Mouse (Mus musculus): ENCODE results near the gene Cabin1.

The Cabin1 gene

DNA sequence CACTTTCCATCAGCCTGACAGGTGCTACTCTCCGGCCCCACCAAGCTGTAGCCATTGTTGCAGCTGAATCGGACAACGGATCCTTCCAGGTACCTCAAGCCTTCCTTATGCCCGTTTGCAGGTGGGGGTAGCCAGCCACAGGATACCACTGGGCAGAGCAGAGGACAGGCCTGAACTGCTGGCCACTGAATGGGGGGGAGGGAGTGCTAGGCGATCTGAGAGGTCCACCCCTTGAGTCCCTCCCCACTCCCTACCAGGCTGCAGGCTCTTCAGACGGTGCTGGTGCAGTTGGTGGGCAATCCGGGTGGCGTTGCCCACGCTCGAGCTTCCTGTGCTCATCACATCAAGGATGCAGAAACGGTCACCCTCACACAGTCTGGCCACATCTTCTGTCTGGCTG lies 126.4 kb downstream of the Cabin1 start:
- WGBS: 94% methylated on average over 11 of the region's 11 CpGs

DNA sequence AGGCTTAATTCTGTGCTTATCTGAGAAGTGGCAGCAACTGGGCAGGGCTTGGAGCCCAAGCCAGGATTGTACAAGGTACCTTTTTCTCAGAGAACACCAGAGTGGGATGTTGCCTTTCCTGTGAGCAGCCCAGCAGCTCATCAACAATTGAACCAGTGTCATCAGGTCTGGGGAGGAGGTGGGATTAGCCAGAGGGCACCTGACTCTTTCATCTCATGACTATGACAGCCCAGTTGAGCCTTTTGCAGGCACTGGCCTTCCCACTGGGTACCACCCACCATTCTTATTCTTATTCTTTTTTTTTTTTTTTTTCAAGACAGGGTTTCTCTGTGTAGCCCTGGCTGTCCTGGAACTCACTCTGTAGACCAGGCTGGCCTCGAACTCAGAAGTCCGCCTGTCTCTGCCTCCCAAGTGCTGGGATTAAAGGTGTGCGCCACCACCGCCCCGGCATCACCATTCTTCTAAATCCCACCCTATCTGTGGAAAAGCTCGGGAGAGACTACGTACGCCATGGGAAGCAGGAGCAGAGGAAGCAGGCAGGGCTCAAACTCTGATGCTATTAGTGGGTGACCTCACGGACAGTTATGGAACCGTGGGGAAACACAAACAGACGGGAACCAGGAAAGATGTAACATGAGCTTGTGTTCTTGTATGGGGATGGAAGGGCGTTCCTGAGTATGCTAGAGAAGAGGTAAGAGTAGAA lies 127.9 kb downstream of the Cabin1 start:
- WGBS: 93% methylated on average over 12 of the region's 12 CpGs

DNA sequence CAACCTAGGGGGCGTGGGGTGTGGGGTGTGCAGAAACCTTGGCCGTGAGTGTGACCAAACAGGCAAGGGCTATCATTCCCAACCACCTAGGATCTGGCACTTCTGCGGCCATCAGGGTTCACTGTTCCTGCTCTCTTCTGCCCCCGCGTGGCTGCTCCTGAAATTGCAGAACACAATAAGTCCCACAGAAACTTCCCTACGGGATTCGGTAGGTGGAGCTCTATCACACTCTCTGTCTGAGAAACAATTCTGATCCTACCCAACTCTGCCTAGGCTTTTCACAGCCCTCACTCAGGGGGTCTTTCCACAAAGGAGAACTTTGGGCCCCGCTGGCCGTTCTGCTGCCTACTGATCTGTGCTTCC lies 128.5 kb downstream of the Cabin1 start:
- 6% methylated on average over 9 of the region's 9 CpGs for WGBS

DNA sequence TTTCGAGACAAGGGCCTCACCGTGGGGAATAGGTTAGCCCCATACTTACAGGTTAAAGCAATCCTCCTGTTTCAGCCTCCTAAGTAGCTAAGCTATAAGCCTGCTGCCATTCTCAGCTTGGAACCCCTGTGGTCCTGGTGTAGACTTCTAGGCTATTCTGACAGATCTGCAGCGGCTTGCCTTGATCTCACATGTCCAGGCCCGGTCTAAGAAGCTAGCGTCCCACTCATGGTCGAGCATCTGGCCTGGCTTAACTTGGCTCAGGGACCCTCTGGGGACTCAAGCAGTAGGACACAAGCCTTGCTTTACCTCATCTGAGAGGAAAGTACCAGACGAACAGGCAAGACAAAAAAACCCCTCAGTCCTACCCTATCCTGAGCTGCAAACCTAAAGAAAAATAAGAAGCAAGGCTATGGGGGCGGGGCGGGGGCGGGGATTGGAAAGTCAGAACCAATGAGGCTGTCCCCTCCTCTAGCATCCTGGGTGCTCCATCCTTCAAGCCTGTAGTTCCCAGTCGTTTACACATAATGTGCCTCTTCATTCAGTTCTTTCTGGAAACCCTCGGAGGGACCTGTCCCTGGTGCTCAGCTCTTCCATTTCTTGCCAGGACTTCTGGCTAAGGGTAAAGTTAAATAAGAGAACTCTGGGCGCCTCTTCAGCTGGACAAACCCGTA lies 129.0 kb downstream of the Cabin1 start:
- WGBS: 74% methylated on average over 14 of the region's 14 CpGs

DNA sequence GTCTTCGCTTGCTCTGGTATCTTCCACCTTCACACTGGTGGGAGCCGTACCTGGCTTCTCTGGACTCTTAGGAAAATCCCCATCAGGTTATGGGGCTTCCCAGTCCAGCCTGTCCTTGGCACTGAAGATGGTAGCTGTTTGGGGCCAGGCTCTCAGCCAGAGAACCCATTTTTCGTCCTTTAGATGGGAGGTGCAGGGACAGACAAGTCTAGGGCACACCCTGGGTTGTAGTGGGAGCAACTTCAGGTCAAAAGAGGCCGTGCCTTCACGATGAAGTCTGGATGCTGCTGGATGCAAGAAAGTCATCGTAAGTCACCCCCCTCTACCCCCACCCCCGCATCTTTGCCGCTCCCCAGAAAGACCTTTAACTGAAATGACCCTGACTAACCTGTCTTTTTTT lies 129.5 kb downstream of the Cabin1 start:
- WGBS: 97% methylated on average over 8 of the region's 8 CpGs

DNA sequence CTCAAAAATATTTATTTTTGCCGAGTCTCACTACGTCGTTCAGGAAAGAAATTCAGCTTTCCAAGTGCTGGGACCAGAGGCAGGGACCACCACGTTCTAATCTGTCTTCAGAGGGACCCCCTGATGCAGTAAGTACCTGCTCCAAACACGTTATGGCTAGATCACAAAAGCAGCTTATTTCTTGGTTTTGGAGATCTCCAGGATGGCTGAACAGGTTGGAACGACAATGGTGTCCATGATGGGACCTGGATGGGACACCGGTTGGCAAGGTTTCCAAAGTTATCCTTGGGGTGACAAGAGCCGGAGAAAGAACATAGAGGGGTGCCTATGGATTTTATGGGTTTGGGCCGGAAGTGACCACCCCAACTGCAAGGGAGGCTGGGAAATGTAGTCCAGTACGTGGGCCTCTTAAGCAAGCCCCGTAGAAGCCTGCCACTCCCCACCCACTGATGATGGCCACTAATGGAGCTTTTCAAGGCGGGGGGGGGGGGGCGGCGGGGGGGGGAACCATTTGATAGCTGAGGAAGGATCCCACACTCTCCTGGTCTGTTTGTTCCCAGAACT lies 130.5 kb downstream of the Cabin1 start:
- 75% methylated on average over 14 of the region's 14 CpGs for WGBS

DNA sequence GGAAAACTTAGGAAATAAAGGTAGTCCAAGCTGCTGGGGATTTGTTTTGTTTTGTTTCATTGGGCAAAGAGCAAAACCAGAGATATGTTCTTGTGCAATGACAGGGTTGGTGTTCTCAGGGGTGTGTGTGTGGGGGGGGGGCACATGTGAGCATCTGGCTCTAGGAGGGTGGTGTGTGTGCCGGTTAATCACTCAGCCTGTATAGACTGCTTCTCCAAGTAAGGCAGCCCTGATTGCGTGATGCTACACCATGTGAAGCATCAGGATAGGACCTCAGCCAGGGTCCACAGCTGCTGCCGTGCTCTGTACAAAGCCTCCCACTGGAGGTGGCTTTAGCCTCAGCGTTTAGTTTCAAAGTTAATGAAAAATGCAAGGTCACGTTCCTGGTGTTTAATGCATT lies 131.1 kb downstream of the Cabin1 start:
- WGBS: 73% methylated on average over 5 of the region's 5 CpGs

DNA sequence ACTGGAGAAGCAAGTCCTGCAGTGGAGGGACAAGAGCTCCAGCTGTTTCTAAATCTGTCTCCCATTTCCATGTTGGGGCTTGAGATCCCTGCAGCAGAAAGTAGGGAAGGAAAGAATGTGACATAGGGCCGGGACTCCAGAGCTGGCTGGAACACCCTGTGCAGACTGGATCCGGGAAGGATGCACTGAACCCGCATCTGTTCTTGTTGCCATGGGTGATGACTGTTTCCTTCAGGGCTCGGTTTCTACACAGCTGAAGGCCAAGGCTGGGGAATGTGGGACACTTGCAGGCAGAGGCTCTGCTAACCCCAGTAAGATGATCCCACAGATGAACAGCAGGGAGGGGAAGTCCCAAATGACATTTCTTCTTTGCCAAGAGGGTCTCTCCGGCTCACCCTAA lies 131.5 kb downstream of the Cabin1 start:
- 23% methylated on average over 5 of the region's 5 CpGs for WGBS

DNA sequence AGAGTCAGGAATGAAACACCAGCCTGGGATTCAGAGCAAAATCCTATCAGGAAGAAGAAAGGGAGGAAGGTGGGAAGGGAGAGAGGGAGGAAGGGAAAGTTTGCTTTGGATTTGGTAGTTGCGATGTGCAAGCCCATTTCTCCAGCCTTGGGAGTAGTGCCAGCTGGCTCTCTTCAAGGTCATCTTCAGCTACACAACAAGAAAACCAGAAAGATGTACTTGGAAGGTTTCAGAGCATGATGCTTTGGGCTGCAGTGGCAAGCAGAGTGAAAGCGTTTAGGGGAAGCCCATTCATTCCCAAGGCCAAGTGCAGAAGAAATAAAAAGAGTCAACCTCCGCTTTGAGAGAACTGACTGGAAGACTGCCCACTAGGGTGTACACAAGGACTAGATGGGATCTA lies 136.7 kb downstream of the Cabin1 start:
- WGBS: 61% methylated on average over 3 of the region's 3 CpGs

DNA sequence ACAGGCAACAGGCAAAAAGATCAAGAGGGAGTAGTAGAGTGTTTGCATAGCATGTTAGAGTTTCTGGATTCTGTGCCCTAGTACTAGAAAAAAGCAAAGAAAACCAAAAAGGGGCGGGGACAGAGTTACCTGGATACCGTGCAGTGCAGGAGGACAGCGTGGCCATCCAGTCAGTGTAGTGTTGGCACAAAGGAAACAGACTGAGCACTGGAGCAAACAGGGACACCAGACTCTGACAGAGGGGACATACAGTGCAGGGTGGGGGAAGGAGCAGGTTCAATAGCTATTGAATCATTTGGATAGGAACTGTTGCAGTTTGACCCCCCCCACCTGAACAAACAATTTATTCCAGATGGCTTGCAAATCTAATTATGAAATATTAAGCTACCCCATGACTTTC lies 137.2 kb downstream of the Cabin1 start:
- 67% methylated on average over 3 of the region's 3 CpGs for WGBS

DNA sequence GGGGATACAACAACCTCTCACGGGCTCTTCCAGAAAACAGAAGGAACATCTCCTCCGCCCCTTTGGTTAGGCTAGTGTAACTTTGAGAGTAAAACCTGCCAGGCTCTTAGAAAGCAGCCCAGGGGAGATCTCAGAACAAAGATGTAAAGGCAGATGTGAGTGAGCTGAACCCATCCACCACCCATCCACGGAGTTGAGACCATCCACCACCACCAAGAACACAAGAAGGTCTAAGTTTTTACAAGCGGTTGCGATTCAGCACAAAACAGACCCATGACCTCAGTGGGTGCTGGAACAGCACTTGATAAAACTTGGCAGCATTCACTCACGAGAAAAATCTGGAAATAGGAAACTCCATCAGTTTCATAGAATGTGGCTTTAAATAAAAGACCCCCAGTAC lies 138.2 kb downstream of the Cabin1 start:
- WGBS: 62% methylated on average over 6 of the region's 6 CpGs

DNA sequence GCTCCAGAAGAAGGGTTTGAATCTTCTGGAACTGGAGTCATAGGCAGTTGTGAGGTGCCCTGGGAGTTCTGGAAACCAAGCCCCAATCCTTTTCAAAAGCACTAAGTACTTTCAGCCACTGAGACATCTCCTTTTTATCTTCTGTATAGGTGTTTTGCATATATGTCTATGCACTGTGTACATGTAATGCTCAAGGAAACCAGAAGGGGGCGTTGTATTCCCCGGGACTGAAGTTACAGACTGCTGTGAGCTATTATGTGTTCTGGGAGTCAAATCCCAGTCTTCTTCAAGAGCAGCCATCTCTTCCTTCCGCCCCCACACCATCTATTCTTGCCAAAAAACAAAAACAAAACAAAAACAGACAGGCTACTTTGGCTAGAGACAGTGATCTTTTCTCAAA lies 143.3 kb downstream of the Cabin1 start:
- 40% methylated on average over 3 of the region's 3 CpGs for WGBS

DNA sequence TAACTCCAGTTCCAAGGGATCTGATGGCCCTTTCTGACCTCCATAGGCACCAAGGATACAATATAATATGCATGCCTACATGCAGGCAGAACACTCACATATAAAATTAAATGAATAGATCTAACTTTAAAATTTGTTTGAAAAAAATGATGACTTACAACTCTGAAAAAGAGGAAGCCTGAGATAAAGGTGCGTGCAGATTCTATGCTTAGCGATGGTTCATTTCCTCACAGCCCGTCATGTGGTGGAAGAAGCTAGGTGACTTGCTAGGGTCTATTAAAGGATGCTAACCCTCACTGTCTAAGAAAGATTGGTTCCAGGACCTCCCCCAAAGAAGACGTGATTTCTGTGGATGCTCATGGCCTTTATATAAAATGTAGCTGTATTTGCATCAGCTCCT lies 148.1 kb downstream of the Cabin1 start:
- 88% methylated on average over 4 of the region's 4 CpGs for WGBS

DNA sequence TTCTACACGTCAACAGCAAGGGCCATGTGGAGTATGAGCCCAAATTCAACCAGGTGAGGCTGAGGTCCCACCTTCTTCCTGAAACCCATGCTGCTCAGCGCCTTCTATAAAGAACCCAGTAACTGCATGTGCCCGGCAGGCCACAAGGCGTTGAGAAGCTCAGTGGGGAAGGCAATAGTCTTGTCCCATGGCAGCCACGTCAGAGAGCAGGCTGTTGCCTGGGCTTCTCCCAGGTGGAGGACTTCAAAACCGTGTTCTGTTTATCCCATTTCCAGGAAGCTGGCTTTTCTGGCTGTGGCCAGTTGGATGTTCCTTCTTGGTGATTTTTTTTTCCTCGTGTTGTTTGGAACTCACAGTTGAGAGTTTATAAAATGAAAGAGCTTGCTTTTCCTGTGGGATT lies 153.7 kb downstream of the Cabin1 start:
- WGBS: 81% methylated on average over 7 of the region's 7 CpGs

DNA sequence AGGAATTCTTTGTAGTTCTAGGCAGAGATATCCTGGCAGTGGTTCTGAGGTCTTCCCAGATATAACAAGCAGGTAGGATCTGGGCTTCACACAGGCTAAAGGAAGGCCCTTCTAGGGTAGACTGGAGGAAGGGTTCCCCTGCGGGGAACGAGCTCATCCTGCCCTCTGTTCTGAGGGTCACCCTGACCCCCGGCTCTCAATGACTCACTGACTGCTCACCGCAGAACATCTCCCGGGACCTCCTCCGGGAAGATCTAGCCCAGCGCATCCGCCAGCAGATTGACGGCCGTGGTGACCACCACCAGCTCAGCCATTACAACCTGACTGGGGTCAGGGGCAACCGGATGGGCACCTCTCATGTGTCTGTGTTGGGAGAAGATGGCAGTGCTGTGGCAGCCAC lies 155.2 kb downstream of the Cabin1 start:
- WGBS: 95% methylated on average over 11 of the region's 11 CpGs

DNA sequence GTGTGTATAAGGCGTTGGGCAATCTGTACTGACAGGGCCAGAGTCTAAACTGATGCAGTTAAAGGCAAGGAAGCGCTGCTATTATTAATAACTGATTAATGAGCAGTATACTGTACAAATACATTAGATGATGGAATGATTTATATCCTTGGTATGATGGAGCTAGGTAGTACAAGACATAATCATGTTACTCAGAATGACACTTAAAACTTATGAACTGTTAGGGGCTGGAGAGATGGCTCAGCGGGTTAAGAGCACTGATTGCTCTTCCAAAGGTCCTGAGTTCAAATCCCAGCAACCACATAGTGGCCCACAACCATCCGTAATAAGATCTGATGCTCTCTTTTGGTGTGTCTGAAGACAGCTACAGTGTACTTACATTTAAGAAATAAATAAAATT lies 156.9 kb downstream of the Cabin1 start:
- 93% methylated on average over 4 of the region's 4 CpGs for WGBS

DNA sequence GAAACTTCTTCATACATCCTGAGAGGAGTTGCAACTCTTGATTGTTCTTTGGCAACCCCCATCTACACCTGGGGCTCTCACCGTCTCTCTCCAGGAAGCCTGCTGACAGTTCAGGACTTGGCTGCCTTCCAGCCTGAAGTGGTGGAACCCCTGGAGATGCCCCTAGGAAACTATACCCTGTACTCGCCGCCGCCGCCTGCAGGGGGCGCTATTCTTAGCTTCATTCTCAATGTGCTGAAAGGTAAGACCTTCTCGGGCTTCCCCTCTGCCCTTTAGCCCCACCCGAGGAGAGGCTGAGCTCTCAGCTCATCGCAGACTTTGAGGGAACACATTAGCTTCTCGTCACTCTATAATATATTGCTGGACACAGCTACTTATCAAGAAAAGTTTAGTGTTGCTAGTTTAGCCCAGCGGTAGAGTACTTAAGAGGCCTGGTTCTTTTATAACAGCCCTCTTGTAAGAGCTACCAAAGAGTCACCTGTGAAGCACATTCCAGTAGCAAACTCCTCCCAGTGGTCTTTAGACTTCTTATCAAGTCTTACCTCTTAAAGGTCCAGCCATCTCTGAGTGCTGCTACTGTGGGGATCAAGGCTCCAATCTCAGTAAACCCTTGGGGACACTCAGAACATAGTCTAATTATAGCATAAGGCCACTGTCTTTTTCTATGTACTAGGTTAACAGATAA lies 158.8 kb downstream of the Cabin1 start:
- WGBS: 43% methylated on average over 11 of the region's 11 CpGs

DNA sequence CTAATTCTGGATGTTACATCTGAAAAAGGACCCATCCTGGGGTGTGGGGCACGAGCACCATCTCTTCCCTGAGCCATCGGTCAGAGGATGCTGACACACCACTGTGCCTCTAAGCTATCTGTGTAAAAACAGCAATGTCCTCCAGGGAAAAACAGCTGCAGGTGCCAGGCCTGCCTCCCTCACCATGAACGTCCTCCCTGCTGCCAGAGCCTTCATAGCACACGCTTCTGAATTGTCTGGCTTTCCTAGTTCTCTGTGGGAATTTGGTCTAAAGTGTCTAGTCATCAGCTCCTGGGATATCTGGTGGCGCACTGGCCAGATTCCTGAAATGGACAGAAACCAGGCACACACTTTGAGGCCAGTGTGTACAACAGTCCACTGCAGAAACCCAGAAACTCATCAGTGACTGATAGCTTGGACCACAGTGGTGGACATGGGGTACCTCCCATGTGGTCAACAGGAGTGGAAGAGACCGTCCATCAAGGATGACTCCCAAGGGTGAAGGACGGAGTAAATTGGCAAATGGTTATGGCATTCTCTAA lies 163.9 kb downstream of the Cabin1 start:
- 84% methylated on average over 7 of the region's 7 CpGs for WGBS

All from cerebral cortex, adult 2 months (tissue).